Mouse (Mus musculus) lung, postnatal 0 days (tissue): Measurements from ENCODE around the gene Brwd3. TPM values are rescaled to one million over a fixed set of nuclear protein-coding genes. Genes with fewer than 3 reads are reported as not detected.

Experiments used
- ATAC-seq: fragments of 200-750 bp; cut with Nextera tagmentation; 2 replicates; pipeline ENCODE4 v1.8.0; 2017; ENCODE audit warnings: moderate library complexity
- DNase-seq: peaks from one replicate; pipeline ENCODE4 v3.0.0-alpha.2; 2016; ENCODE audit warnings: low spot score
- H3K27ac ChIP-seq: fragments of 300-500 bp; sonication (generic); 2 replicates; pipeline ENCODE4 v1.5.1; 2014; ENCODE audit warnings: antibody characterized with exemption, mild to moderate bottlenecking, low read length, mixed read lengths
- H3K27me3 ChIP-seq: fragments of 300-500 bp; sonication (generic); replicated peaks from 2 replicates; pipeline ENCODE4 v1.6.1; 2014; ENCODE audit warnings: low read length, mixed read lengths; ENCODE audit not compliant: insufficient read depth
- H3K36me3 ChIP-seq: fragments of 300-500 bp; sonication (generic); 2 replicates; pipeline ENCODE4 v1.6.1; 2014; ENCODE audit warnings: low read length, mixed read lengths; ENCODE audit not compliant: insufficient read depth
- H3K4me1 ChIP-seq: fragments of 300-500 bp; sonication (generic); 2 replicates; pipeline ENCODE4 v1.6.1; 2014; ENCODE audit warnings: antibody characterized with exemption, low read depth, low read length, mixed read lengths; ENCODE audit not compliant: insufficient read depth
- H3K4me2 ChIP-seq: fragments of 300-500 bp; sonication (generic); replicated peaks from 2 replicates; pipeline ENCODE4 v1.6.1; 2014; ENCODE audit warnings: low read depth, mild to moderate bottlenecking, low read length, moderate library complexity, mixed read lengths
- H3K4me3 ChIP-seq: fragments of 300-500 bp; sonication (generic); 2 replicates; pipeline ENCODE4 v1.5.1; 2014; ENCODE audit warnings: low read depth, low read length
- H3K9ac ChIP-seq: fragments of 300-500 bp; sonication (generic); replicated peaks from 2 replicates; pipeline ENCODE4 v1.6.1; 2014; ENCODE audit warnings: low read depth, mild to moderate bottlenecking
- H3K9me3 ChIP-seq: fragments of 300-500 bp; sonication (generic); 2 replicates; pipeline ENCODE4 v1.6.1; 2016; ENCODE audit warnings: low read length, mixed read lengths
- CTCF ChIP-seq: IDR thresholded peaks from 2 replicates; pipeline ENCODE4 v1.5.1; 2016; ENCODE audit warnings: antibody characterized with exemption, mild to moderate bottlenecking
- EP300 ChIP-seq: IDR thresholded peaks from 2 replicates; pipeline ENCODE4 v1.6.1; 2016; ENCODE audit warnings: antibody characterized with exemption, mild to moderate bottlenecking, control low read depth
- WGBS: fragments of 180-500 bp; shearing (Covaris S2); extraction: QIAGEN DNeasy Blood & Tissue Kit; methylation state at CpG from one replicate; pipeline ENCODE4 v1.1.7; 2014; 5-methylcytosine and 5-hydroxymethylcytosine counted together
- polyA plus RNA-seq: library from polyadenylated mRNA; unstranded; fragments of >200 nt; fragmentation: Nextera tagmentation; extraction: Ambion mirVana; gene quantifications from 2 replicates; pipeline ENCODE4 v1.2.1, GENCODE M21; 2015

Brwd3 gene
- polyA plus RNA-seq, 1 experiment from 2014 or later: 2.2 TPM

DNA sequence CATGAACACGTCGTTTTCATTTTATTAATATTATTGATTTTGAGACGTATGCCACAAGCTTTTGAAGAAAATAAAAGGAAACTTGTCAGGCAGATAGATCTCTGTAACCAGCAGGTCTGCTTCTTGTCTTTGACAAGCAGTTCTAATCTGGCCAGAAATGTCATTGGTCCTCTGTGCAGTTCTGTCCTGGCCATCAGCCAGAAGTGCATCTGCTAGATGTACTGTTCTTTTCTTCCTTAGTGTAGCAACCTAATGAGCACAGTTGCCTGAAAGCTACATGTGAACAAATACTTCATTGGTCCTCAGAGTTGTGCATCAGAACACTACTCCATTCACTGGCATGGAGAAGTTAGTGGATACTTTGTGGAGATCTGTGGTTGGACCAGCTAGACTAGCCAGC, 105.1 kb downstream of the Brwd3 start:
- DNase-seq (peak; percentile 6), ATAC-seq (no peak)
- H3K9ac ChIP-seq: no peak overlapping the region
- WGBS: 67% methylated on average over 3 of the region's 3 CpGs
- H3K36me3 ChIP-seq: no peaks in the 10 kb centered on the region
- H3K27me3 ChIP-seq: no peaks in the 10 kb centered on the region
- no peaks in the 10 kb centered on the region for H3K9me3 ChIP-seq
- H3K4me2 ChIP-seq: no peak overlapping the region
- no peak for TF ChIP-seq EP300
- no peak for TF ChIP-seq CTCF
- H3K4me3 ChIP-seq: no peak overlapping the region
- no peak overlapping the region for H3K27ac ChIP-seq
- H3K4me1 ChIP-seq: no peaks in the 10 kb centered on the region

DNA sequence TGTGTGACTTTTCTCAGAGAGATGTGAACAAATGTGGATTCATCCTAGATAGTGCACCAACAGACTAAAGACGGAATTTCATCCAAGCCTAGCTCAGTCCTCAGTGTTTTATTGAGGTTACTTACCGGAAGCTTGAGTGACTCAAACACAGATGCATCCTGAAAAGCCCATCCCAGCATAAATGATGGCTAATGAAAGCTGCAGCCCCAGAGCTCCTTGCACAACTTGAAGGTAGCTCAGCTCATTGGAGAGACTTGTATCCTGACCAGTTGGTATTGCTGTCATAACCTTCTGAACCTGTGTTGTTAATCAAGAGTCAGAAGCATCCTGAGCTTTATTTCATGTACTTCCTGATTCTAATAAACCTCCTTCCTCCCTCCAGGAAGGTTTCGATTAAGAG, 105.8 kb downstream of the Brwd3 start:
- 64% methylated on average over 3 of the region's 3 CpGs for WGBS
- no peak for ATAC-seq
- no peaks in the 10 kb centered on the region for H3K36me3 ChIP-seq

DNA sequence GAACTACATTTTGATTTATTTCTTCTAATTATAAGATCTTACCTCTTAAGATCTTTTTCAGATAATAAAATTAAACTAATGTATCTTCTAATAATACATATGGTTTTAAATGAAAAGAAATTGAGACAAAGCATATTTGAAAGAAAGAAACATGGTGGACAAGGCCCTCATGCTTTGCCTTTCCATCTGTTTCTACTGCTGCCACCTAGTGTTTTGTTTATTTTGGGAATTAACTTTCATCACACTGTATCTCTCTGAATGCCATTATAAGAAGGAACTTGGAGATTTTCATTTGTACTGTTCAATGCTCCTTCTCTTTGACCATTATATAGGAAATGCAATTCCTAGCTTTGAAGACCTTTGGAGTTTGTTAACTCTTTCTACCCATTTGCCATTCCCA, 109.9 kb downstream of the Brwd3 start:
- TF ChIP-seq CTCF (no peak), EP300 (no peak)
- ATAC-seq (no peak), DNase-seq (no peak)
- H3K4me3 ChIP-seq: no peak overlapping the region
- no peak overlapping the region for H3K27ac ChIP-seq
- no peaks in the 10 kb centered on the region for H3K36me3 ChIP-seq
- no peak overlapping the region for H3K4me2 ChIP-seq
- no peaks in the 10 kb centered on the region for H3K27me3 ChIP-seq
- H3K9ac ChIP-seq: no peak overlapping the region
- no peaks in the 10 kb centered on the region for H3K4me1 ChIP-seq
- H3K9me3 ChIP-seq: no peaks in the 10 kb centered on the region

More for the DNA sequence above, 105.8 kb downstream of the Brwd3 start:
- no peak overlapping the region for H3K4me3 ChIP-seq
- no peaks in the 10 kb centered on the region for H3K27me3 ChIP-seq
- H3K9ac ChIP-seq: no peak overlapping the region
- no peak for DNase-seq
- TF ChIP-seq CTCF (no peak), EP300 (no peak)
- H3K27ac ChIP-seq: no peak overlapping the region
- H3K9me3 ChIP-seq: no peaks in the 10 kb centered on the region
- H3K4me2 ChIP-seq: no peak overlapping the region
- no peaks in the 10 kb centered on the region for H3K4me1 ChIP-seq

DNA sequence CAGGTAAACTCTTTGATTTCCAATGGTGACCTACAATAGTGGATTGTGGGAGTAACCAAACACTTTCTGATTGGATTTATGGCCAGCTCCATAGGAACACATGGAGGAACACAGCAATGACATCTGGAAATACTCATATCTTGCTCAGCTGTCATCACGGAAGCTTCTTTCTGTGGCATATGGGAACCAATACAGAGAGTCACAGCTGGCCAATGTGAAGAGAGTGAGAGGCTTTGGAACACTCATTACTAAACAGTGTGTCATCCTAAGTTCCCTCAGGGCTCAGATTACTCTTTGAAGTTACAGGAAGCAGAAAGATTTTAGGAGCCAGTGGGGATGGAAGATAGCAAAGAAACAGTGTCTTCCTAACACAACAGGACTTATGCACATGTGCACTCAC, 111.7 kb downstream of the Brwd3 start:
- TF ChIP-seq CTCF: no peak
- TF ChIP-seq EP300: no peak
- Histone ChIP-seq H3K9ac (no peak overlapping the region), H3K27ac (no peak overlapping the region), H3K9me3 (no peaks in the 10 kb centered on the region), H3K27me3 (no peaks in the 10 kb centered on the region), H3K36me3 (no peaks in the 10 kb centered on the region), H3K4me1 (no peaks in the 10 kb centered on the region), H3K4me3 (no peak overlapping the region), H3K4me2 (no peak overlapping the region)
- peak; percentile 54 for ATAC-seq
- WGBS: 57% methylated on average over 1 of the region's 1 CpGs
- peak; percentile 6 for DNase-seq

DNA sequence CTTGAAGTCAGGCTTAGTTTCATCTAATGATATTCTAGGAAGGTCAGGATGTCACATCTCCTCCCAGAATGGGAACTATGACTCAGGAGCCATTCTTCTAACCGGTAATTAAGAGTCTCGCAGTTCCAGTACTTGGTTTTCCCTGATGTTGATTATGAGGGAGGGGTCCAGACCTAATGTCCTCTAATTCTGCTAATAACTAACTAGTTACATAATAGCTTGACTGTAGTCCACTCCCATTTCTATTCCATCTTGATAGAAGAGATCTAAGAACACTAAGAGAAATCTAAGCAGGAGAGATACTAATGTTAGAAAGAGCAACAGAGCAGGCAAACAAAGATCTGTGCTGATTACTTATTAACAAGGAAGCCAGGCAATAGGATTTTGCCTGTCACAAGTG, 129.9 kb downstream of the Brwd3 start:
- Histone ChIP-seq H3K27ac (no peak overlapping the region), H3K27me3 (no peaks in the 10 kb centered on the region), H3K4me3 (no peak overlapping the region), H3K9me3 (no peaks in the 10 kb centered on the region), H3K9ac (no peak overlapping the region), H3K36me3 (no peaks in the 10 kb centered on the region), H3K4me2 (no peak overlapping the region), H3K4me1 (no peaks in the 10 kb centered on the region)
- WGBS: 64% methylated on average over 2 of the region's 2 CpGs
- no peak for TF ChIP-seq CTCF
- TF ChIP-seq EP300: no peak
- ATAC-seq (no peak), DNase-seq (no peak)

Other genes starting within 250 kb of the Brwd3 start
- gene Gm379, start 169.5 kb downstream of the Brwd3 start, polyA plus RNA-seq: 0.26 and 0.31 TPM in 2 replicates
- gene Hmgn5, start 179.0 kb upstream of the Brwd3 start, polyA plus RNA-seq: 16.9 and 17.6 TPM in 2 replicates